Comparison of ENCODE assay signal across 22 mouse cellular contexts in genomic region chr3:27030067-27030857, GRCm38 (mm10).
A peak's percentile ranks its signal among the peaks of the same experiment; 100 is the strongest.
DNase-seq lines count a peak whose midpoint lies in the region; ATAC-seq and TF ChIP-seq lines count a peak whose summit lies in the region.
"Had no signal": no experiment of that assay in that cellular context is flagged by ENCODE, and none has a peak within 500 bp of the region (broad histone marks: within the 10 kb centered on the region; RNA-seq: fewer than 3 reads in every experiment).

No protein-coding gene starts in this region.

- H3K4me1 ChIP-seq in midbrain, embryonic 11.5 days (ENCODE audit: control insufficient read depth, insufficient read depth, low read length) = no peaks in the 10 kb centered on the region; the same call in 1 of the 2 replicates
- H3K4me1 ChIP-seq in midbrain, embryonic 15.5 days = no peaks in the 10 kb centered on the region
- H3K4me1 ChIP-seq in limb, embryonic 13.5 days = peaks cover 6% of the 10 kb centered on the region; the same call in 1 of the 2 replicates
- H3K4me1 ChIP-seq in limb, embryonic 14.5 days (ENCODE audit: control insufficient read depth, insufficient read depth, low read length) = peaks cover 4% of the 10 kb centered on the region; the same call in 1 of the 2 replicates
- H3K4me1 ChIP-seq: embryonic facial prominence, embryonic 13.5 days; embryonic facial prominence, embryonic 15.5 days; forebrain, embryonic 12.5 days had no signal

- 95% methylated on average over 8 of the region's 8 CpGs for WGBS in midbrain, embryonic 11.5 days
- WGBS in midbrain, embryonic 15.5 days = 92% methylated on average over 8 of the region's 8 CpGs
- 48% methylated on average over 8 of the region's 8 CpGs for WGBS in limb, embryonic 13.5 days
- WGBS in limb, embryonic 14.5 days = 51% methylated on average over 8 of the region's 8 CpGs

- H3K9ac ChIP-seq in midbrain, embryonic 11.5 days (ENCODE audit: low read length) = no peak overlapping the region
- no peak overlapping the region for H3K9ac ChIP-seq in midbrain, embryonic 15.5 days
- H3K9ac ChIP-seq in limb, embryonic 13.5 days = no peak overlapping the region
- H3K9ac ChIP-seq in limb, embryonic 14.5 days (ENCODE audit: low read depth, low read length, severe bottlenecking) = no peak overlapping the region
- H3K9ac ChIP-seq: embryonic facial prominence, embryonic 13.5 days; embryonic facial prominence, embryonic 15.5 days; forebrain, embryonic 12.5 days had no signal

- no peaks in the 10 kb centered on the region for H3K27me3 ChIP-seq in midbrain, embryonic 11.5 days (ENCODE audit: control insufficient read depth, insufficient read depth, low read length)
- no peaks in the 10 kb centered on the region for H3K27me3 ChIP-seq in midbrain, embryonic 15.5 days (replicated peaks)
- H3K27me3 ChIP-seq in limb, embryonic 13.5 days = peaks cover 85% of the 10 kb centered on the region
- peaks cover 39% of the 10 kb centered on the region for H3K27me3 ChIP-seq in limb, embryonic 14.5 days (ENCODE audit: control insufficient read depth, insufficient read depth, low read length)
- H3K27me3 ChIP-seq: embryonic facial prominence, embryonic 13.5 days; embryonic facial prominence, embryonic 15.5 days; forebrain, embryonic 12.5 days had no signal

- DNase-seq in midbrain, embryonic 11.5 days (ENCODE audit: low spot score, missing footprints) = peak; percentile 59
- peak; percentile 75 for DNase-seq in limb, embryonic 14.5 days (ENCODE audit: low spot score)
- no peak for DNase-seq in layer of hippocampus, adult 9-11 months
- DNase-seq in thymus, postnatal 10 days (ENCODE audit: low spot score in 2 of 2) = no peak
- DNase-seq: adrenal gland, adult 2 months; adrenal gland, postnatal 10 days; adrenal gland, postnatal 25 days; cerebellum, adult 11 months; cerebellum, adult 18-20 months; cerebellum, adult 8-10 months; cerebellum, adult 9-11 months; cerebellum, postnatal 14 days; cerebellum, postnatal 36 days; embryo, embryonic 11 days had no signal

- TF ChIP-seq POLR2A in limb, embryonic 14.5 days (IDR thresholded peaks at IDR 0.05; ENCODE audit: borderline replicate concordance, extremely low read depth, insufficient read depth, insufficient read length) = no peak

- ATAC-seq in midbrain, embryonic 11.5 days (ENCODE audit: low FRiP score) = no peak
- no peak for ATAC-seq in midbrain, embryonic 15.5 days (replicated peaks)
- ATAC-seq in limb, embryonic 13.5 days (ENCODE audit: low FRiP score, low read depth) = peak; percentile 72; the same call in 1 of the 2 replicates
- ATAC-seq in limb, embryonic 14.5 days (ENCODE audit: low FRiP score, low read depth) = peak; percentile 77; the same call in 1 of the 2 replicates
- ATAC-seq: forebrain, embryonic 14.5 days had no signal

- no peak overlapping the region for H3K27ac ChIP-seq in midbrain, embryonic 11.5 days (ENCODE audit: low read depth, low read length)
- H3K27ac ChIP-seq in midbrain, embryonic 15.5 days = no peak overlapping the region
- no peak overlapping the region for H3K27ac ChIP-seq in limb, embryonic 13.5 days
- no peak overlapping the region for H3K27ac ChIP-seq in limb, embryonic 14.5 days (replicated peaks; ENCODE audit: low read depth, low read length)
- H3K27ac ChIP-seq: embryonic facial prominence, embryonic 13.5 days; embryonic facial prominence, embryonic 15.5 days; forebrain, embryonic 10.5 days; forebrain, embryonic 12.5 days had no signal

- no peaks in the 10 kb centered on the region for H3K36me3 ChIP-seq in midbrain, embryonic 11.5 days (ENCODE audit: control insufficient read depth, insufficient read depth, low read length)
- no peaks in the 10 kb centered on the region for H3K36me3 ChIP-seq in midbrain, embryonic 15.5 days (replicated peaks)
- H3K36me3 ChIP-seq in limb, embryonic 13.5 days = no peaks in the 10 kb centered on the region
- no peaks in the 10 kb centered on the region for H3K36me3 ChIP-seq in limb, embryonic 14.5 days (ENCODE audit: control insufficient read depth, insufficient read depth, low read length)
- H3K36me3 ChIP-seq: embryonic facial prominence, embryonic 13.5 days; embryonic facial prominence, embryonic 15.5 days; forebrain, embryonic 10.5 days; forebrain, embryonic 12.5 days had no signal

- no peak overlapping the region for H3K4me3 ChIP-seq in midbrain, embryonic 11.5 days (ENCODE audit: low read depth, low read length)
- no peak overlapping the region for H3K4me3 ChIP-seq in midbrain, embryonic 15.5 days
- no peak overlapping the region for H3K4me3 ChIP-seq in limb, embryonic 13.5 days
- no peak overlapping the region for H3K4me3 ChIP-seq in limb, embryonic 14.5 days (replicated peaks; ENCODE audit: low read length)
- H3K4me3 ChIP-seq: embryonic facial prominence, embryonic 13.5 days; embryonic facial prominence, embryonic 15.5 days; erythroblast, embryonic 14.5 days; forebrain, embryonic 10.5 days; forebrain, embryonic 12.5 days had no signal

- no peak overlapping the region for H3K4me2 ChIP-seq in midbrain, embryonic 11.5 days
- no peak overlapping the region for H3K4me2 ChIP-seq in midbrain, embryonic 15.5 days
- H3K4me2 ChIP-seq in limb, embryonic 13.5 days (replicated peaks) = no peak overlapping the region
- H3K4me2 ChIP-seq in limb, embryonic 14.5 days (replicated peaks; ENCODE audit: low read depth, low read length, severe bottlenecking) = no peak overlapping the region
- H3K4me2 ChIP-seq: embryonic facial prominence, embryonic 13.5 days; embryonic facial prominence, embryonic 15.5 days; forebrain, embryonic 12.5 days had no signal

- peaks cover 3% of the 10 kb centered on the region; the same call in 1 of the 2 replicates for H3K9me3 ChIP-seq in midbrain, embryonic 11.5 days (ENCODE audit: control insufficient read depth, low read length)
- no peaks in the 10 kb centered on the region for H3K9me3 ChIP-seq in midbrain, embryonic 15.5 days
- 0 out of 2 replicates have a peak, but pooled peaks cover 5% of the 10 kb centered on the region for H3K9me3 ChIP-seq in limb, embryonic 13.5 days
- no peaks in the 10 kb centered on the region for H3K9me3 ChIP-seq in limb, embryonic 14.5 days (ENCODE audit: control insufficient read depth, low read length)
- H3K9me3 ChIP-seq: embryonic facial prominence, embryonic 13.5 days; embryonic facial prominence, embryonic 15.5 days; forebrain, embryonic 12.5 days had no signal

Comparison
In these comparisons a context has a peak if more than half of its experiments do, and no peak if none do; other contexts are left out.
1. ATAC-seq: peak in limb, embryonic 13.5 days (single experiment) and limb, embryonic 14.5 days (single experiment); none in midbrain, embryonic 11.5 days (single experiment) and midbrain, embryonic 15.5 days (single experiment).
2. DNase-seq: peak in midbrain, embryonic 11.5 days (single experiment) and limb, embryonic 14.5 days (single experiment); none in layer of hippocampus, adult 9-11 months (single experiment) and thymus, postnatal 10 days (0 of 2).